Mouse (Mus musculus) Patski (cell line): ENCODE data around the gene Gm3417. TPM values are rescaled to one million over a fixed set of nuclear protein-coding genes. Genes with fewer than 3 reads are reported as not detected.

Experiments
- ATAC-seq: fragments of 100-300 bp; one replicate; pipeline ENCODE4 v1.8.0; 2021
- CTCF ChIA-PET: fragments of 350-600 bp; sonication (Branson Sonifier 250); formaldehyde crosslinking; loops from one replicate; lab custom pipeline; 2022; ENCODE audit warnings: inconsistent platforms; lab: Charles Lee
- POLR2A ChIA-PET: fragments of 350-600 bp; sonication (Branson Sonifier 250); formaldehyde crosslinking; loops from one replicate; lab custom pipeline; 2022; ENCODE audit warnings: antibody characterized with exemption, inconsistent platforms; lab: Charles Lee
- DNase-seq: peaks from one replicate; pipeline ENCODE4 v3.0.0-alpha.2; 2011; ENCODE audit warnings: low read depth, low spot score
- H3K27me3 ChIP-seq: fragments of 371-371 bp; one replicate; pipeline ENCODE4 v1.5.1; 2021
- CTCF ChIP-seq: fragments of 100-300 bp; IDR thresholded peaks from one replicate; pipeline ENCODE4 v1.5.1; 2021
- in situ Hi-C: fragments of 300-500 bp; cut with MboI; formaldehyde crosslinking; loops from 3 replicates; pipeline ENCODE4 v1.11.1; 2018; ENCODE audit warnings: low pct_unique_long_range_greater_than_20kb, mixed read lengths
- polyA plus RNA-seq: library from polyadenylated mRNA; unstranded; gene quantifications from one replicate; pipeline ENCODE4 v1.2.3, GENCODE M21; 2021

The Gm3417 gene
- polyA plus RNA-seq, 1 experiment from 2014 or later, result not detected

GRCm38 (mm10) chr17:14914401-14914800, 64.2 kb downstream of the Gm3417 start:
- in situ Hi-C loops, result loop anchor here (5.0 kb wide), 1 partner anchor 632 kb away; no protein-coding TSS in a partner anchor
- peaks cover 18% of the 10 kb centered on the region for H3K27me3 ChIP-seq
- ATAC-seq, result no peak
- DNase-seq, result no peak
- ChIA-PET CTCF (interaction anchor here (1.4 kb wide), 1 partner anchor 27 kb away, joined by 3 read pairs; no protein-coding TSS in a partner anchor), POLR2A (no interaction called here)
- no peak for TF ChIP-seq CTCF

Other genes with a start within 250 kb of the Gm3417 start
- gene Wdr27, start 35.6 kb downstream of the Gm3417 start, polyA plus RNA-seq, result 5.7 TPM
- gene 1600012H06Rik, start 35.6 kb downstream of the Gm3417 start, polyA plus RNA-seq, result 31.9 TPM
- 71.5 TPM for gene Phf10, start 17.5 kb downstream of the Gm3417 start, polyA plus RNA-seq
- 14.5 TPM for gene 9030025P20Rik, start 322 bp downstream of the Gm3417 start, polyA plus RNA-seq
- gene Gm3435, start 31.4 kb upstream of the Gm3417 start, polyA plus RNA-seq, result 4.1 TPM
- gene Ermard, start 62.4 kb upstream of the Gm3417 start, polyA plus RNA-seq, result 50.2 TPM
- gene Tcte3, start 62.7 kb upstream of the Gm3417 start, polyA plus RNA-seq, result 0.19 TPM
- gene Gm3448, start 62.7 kb upstream of the Gm3417 start, polyA plus RNA-seq, result 1.5 TPM